Mouse (Mus musculus) heart, postnatal 25 days (tissue): ENCODE measurements around the gene Eral1. TPM values are rescaled to one million over a fixed set of nuclear protein-coding genes. Genes with fewer than 3 reads are reported as not detected.
A peak's percentile ranks its signal among the peaks of the same experiment; 100 is the strongest.

ENCODE experiments used
- DNase-seq: peaks from one replicate; pipeline ENCODE4 v3.0.0; 2022; ENCODE audit warnings: low spot score
- intact Hi-C: fragments of 180-260 bp; cut with DNase I; formaldehyde crosslinking; loops from one replicate; pipeline ENCODE4 v1.15.1; 2025
- total RNA-seq, 2 experiments: library from RNA; stranded (reverse); gene quantifications; 2 replicates each; pipeline ENCODE4 v1.2.3; 2021

The Eral1 gene
- total RNA-seq, 2 experiments from 2014 or later: 25.7 to 27.6 TPM

- DNase-seq: peak; percentile 91
- intact Hi-C loops: loop anchor here (5.0 kb wide), 1 partner anchor 38 kb away; no protein-coding TSS in a partner anchor
Measured at GRCm38 (mm10) chr11:78094504-78095143, 14.4 kb upstream of the Eral1 start, which contains the start of gene Fam222b. Gene Fam222b (plus strand): TSS chr11:78094660.

- no peak for DNase-seq
- intact Hi-C loops: no loop called here
Measured at GRCm38 (mm10) chr11:78094137-78094503, 13.9 kb upstream of the Eral1 start.

- no peak for DNase-seq
- intact Hi-C loops: no loop called here
Measured at GRCm38 (mm10) chr11:78087756-78088281, 7.6 kb upstream of the Eral1 start.

GRCm38 (mm10) chr11:78086925-78087479, 6.8 kb upstream of the Eral1 start:
- intact Hi-C loops: no loop called here
- DNase-seq: no peak

- no peak for DNase-seq
- intact Hi-C loops: loop anchor here (5.0 kb wide), 1 partner anchor 74 kb away; no protein-coding TSS in a partner anchor
Measured at GRCm38 (mm10) chr11:78083595-78083994, 3.4 kb upstream of the Eral1 start.

- no peak for DNase-seq
- intact Hi-C loops: no loop called here
Measured at GRCm38 (mm10) chr11:78074666-78075065, 5.5 kb downstream of the Eral1 start.

GRCm38 (mm10) chr11:78074277-78074652, 5.9 kb downstream of the Eral1 start:
- intact Hi-C loops: no loop called here
- no peak for DNase-seq

GRCm38 (mm10) chr11:78073577-78074276, 6.5 kb downstream of the Eral1 start:
- intact Hi-C loops: no loop called here
- DNase-seq: no peak

- intact Hi-C loops: no loop called here
- DNase-seq: no peak
Measured at GRCm38 (mm10) chr11:78072425-78073130, 7.6 kb downstream of the Eral1 start.

- intact Hi-C loops: no loop called here
Measured at GRCm38 (mm10) chr11:78071938-78072337, 8.2 kb downstream of the Eral1 start.

GRCm38 (mm10) chr11:78069646-78070045, 10.5 kb downstream of the Eral1 start:
- no peak for DNase-seq
- intact Hi-C loops: no loop called here

More at GRCm38 (mm10) chr11:78071938-78072337, 8.2 kb downstream of the Eral1 start:
- no peak for DNase-seq

- no peak for DNase-seq
- intact Hi-C loops: no loop called here
Measured at GRCm38 (mm10) chr11:78069130-78069529, 11.1 kb downstream of the Eral1 start.

- intact Hi-C loops: no loop called here
- DNase-seq: no peak
Measured at GRCm38 (mm10) chr11:78067566-78067965, 12.6 kb downstream of the Eral1 start.

GRCm38 (mm10) chr11:78066641-78067040, 13.5 kb downstream of the Eral1 start:
- no peak for DNase-seq
- intact Hi-C loops: no loop called here

- DNase-seq: no peak
- intact Hi-C loops: no loop called here
Measured at GRCm38 (mm10) chr11:78065906-78066305, 14.3 kb downstream of the Eral1 start.

- DNase-seq: no peak
- intact Hi-C loops: no loop called here
Measured at GRCm38 (mm10) chr11:78062563-78062962, 17.6 kb downstream of the Eral1 start.

- DNase-seq: peak; percentile 62
- intact Hi-C loops: loop anchor here (2.0 kb wide), 1 partner anchor 117 kb away; the partner anchor contains the start of genes Nek8 and Tlcd1
Measured at GRCm38 (mm10) chr11:78059833-78060757, 20.1 kb downstream of the Eral1 start.

GRCm38 (mm10) chr11:78056946-78057345, 23.2 kb downstream of the Eral1 start:
- no peak for DNase-seq
- intact Hi-C loops: no loop called here

GRCm38 (mm10) chr11:78053078-78053477, 27.1 kb downstream of the Eral1 start:
- intact Hi-C loops: no loop called here
- no peak for DNase-seq
